Mouse (Mus musculus) olfactory bulb, adult 2 months (tissue): Measurements from ENCODE around the gene Iqcf6.
A peak's percentile ranks its signal among the peaks of the same experiment; 100 is the strongest.

Experiments
- CTCF ChIP-seq: fragments of 200-500 bp; IDR thresholded peaks from 2 replicates; pipeline ENCODE4 v1.5.1; 2012; ENCODE audit warnings: low read depth, mild to moderate bottlenecking, low read length, moderate library complexity; ENCODE audit not compliant: insufficient read depth
- POLR2A ChIP-seq: fragments of 200-500 bp; IDR thresholded peaks from 2 replicates; pipeline ENCODE4 v1.6.1; 2012; ENCODE audit warnings: mild to moderate bottlenecking, low read depth, low read length, moderate library complexity; ENCODE audit not compliant: insufficient read depth

- no peak for TF ChIP-seq CTCF
- peak; percentile 51; the same call in 1 of the 2 replicates for TF ChIP-seq POLR2A
Measured at GRCm38 (mm10) chr9:106655884-106656720, 29.7 kb downstream of the Iqcf6 start, which contains the start of gene Grm2.
